Mouse (Mus musculus) T-helper 2 cell (primary cell): ENCODE results near the gene Was.
"Not testable (repeated sequence)": the region's sequence is repeated elsewhere in the genome, so short reads cannot be mapped to it uniquely, and the experiment has no call there.

Experiments
- in situ Hi-C: fragments of 300-600 bp; cut with MboI, MseI; formaldehyde crosslinking; loops from one replicate; pipeline ENCODE4 v1.15.1; 2025; ENCODE audit warnings: high pct_unique_total_duplicates

Gene Was

DNA sequence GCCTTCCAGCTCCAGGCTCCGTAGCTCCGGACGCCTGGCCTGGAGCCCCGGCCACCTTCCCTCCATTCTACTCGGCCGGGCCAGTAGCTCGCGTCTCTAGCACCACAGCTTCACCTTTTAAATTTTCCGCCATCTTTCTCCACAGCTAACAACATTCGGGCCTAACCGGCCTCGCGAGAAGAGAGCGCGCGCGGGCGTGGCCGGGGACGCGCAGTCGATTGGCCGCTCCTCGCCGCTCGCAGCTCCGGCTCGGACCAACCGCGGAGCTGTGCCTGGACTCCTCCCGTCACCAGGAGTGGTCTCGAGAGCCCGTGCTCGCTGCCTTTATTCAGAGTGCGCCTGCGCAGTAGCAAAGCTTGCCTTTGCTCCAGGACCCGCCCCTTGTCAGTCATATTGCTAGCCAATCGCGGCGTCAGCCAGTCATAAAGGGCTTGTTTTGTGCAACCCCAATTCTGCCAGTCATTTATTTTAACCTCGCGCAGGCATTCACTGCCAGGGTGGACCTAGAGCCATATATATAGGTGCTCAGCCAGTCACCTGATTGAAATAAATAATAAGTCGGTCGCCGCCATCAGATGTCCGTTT is 15.8 kb downstream of the Was start, which contains the start of gene Suv39h1:
Gene Suv39h1, minus strand, starts transcription at position 331 of the 585 bp plus-strand sequence.
- in situ Hi-C loops: no loop called here

DNA sequence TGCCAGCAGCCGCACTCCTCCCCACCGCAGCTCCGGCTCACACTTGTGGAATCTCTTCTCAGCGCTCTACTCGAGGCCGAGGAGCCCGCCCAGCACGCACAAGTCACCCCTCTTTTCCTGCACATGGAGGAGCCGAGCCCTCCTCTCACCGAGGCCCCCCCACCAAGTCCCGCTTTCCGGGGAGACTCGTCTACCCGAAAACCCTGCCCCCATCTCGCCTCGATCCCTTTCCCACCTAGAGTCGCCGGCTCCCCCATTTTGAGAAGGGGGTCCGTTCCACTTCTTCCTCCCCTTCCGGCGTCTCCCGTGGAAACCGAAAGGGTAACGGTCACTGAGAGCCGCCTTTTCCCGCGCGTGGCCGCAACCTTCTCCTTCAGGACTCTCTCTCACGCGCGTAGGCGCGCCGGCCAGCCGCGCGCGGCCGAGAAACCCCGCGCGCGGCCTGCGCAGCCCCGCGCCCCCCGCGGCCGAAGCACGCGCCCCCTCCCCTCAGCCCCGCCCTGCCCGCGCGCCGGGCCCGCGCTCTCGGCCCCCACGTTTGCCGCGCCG is 16.3 kb downstream of the Was start:
- in situ Hi-C loops: no loop called here

DNA sequence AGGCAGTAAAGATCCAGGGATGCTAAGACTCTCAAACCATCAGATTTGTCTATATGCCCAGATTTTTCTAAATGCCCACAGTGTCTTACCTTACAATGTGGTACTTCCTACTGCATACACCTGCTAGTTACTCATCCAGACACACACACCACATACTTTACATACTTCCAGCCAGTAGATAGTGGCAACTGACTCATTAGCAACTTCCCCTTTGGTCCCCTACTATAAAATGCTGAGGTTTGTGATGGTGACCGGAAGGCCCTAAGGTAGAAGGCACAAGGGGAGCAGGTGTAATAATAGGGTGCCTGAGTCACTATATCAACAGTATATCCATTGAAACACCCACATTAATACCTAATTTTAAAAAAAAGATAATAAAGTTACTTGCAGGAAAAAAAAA is 21.1 kb downstream of the Was start:
- in situ Hi-C loops: no loop called here

DNA sequence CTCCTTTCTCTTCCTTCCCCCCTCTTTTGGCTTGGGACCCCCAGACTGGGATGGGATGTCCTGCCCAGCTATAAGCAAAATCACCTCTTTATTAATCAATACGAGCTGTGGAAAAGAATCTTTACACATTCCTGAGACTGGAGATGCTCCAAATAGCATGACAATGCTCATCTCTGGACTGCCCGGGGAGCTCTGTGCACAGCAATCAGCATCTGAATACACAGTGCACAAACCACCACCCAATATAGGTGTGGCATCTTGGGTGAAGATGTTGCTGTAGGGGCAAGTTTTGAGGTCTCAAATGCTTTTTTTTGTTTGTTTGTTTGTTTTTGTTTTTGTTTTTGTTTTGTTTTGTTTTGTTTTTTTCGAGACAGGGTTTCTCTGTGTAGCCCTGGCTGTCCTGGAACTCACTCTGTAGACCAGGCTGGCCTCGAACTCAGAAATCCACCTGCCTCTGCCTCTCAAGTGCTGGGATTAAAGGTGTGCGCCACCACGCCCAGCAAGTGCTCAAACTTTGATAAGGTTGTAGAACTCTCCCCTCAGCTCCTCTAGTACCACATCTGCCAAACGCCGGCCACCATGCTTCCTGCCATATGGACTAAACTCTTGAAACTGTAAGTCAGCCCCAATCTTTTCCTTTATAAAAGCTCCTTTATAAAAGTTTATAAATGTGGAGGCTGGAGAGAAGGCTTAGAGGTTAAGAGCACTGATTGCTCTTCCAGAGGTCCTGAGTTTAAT is 39.1 kb downstream of the Was start:
- in situ Hi-C loops: not testable (repeated sequence)

DNA sequence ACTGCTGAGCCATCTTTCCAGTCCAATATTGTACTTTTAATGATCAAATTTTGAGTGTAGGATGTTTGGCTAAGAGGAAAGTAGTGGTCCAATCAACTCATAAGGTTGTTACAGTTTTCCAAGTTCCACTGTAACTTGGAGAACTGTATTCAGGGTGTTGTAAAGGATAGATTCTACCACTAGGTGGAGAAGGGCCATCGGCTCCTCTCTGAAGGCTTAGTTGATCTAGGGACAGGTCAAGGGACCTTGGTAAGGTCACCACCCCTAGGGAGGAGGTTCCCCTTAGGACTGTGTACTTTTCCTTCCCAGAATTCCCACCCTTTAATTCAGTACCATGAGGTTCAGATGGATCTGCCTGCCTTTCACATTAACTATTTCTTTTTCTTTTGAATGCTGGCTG is 57.3 kb downstream of the Was start:
- in situ Hi-C loops: no loop called here
